Mouse (Mus musculus) ovary, postnatal 36 days (tissue): Measurements from ENCODE around the gene Nodal.

Source experiments
- DNase-seq: peaks from one replicate; pipeline ENCODE4 v3.0.0; 2022; ENCODE audit warnings: low spot score, mixed read lengths

The Nodal gene

DNA sequence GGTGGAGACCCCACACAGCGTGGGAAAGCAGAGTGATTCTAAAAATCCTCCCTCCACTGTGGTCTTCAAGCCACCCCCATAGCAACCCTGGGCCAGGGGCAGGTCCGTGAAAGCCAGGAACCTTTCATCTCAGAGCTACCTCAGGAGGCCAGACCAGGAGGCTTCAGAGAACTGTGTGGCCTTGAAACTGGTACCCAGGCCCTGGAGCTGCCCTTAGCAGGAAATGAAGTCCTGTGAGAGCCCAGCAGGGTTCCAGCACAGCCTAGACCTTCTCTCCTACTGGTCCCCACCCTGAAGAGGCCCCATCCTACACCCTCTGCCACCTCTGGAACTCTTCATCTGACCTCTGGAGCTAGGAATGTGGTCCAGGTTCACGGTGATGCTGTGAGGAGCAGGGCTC lies 19.6 kb upstream of the Nodal start:
- no peak for DNase-seq

- peak; percentile 66 for DNase-seq
These were observed 18.5 kb upstream of the Nodal start for GRCm38 (mm10) chr10:61399156-61399734.

DNA sequence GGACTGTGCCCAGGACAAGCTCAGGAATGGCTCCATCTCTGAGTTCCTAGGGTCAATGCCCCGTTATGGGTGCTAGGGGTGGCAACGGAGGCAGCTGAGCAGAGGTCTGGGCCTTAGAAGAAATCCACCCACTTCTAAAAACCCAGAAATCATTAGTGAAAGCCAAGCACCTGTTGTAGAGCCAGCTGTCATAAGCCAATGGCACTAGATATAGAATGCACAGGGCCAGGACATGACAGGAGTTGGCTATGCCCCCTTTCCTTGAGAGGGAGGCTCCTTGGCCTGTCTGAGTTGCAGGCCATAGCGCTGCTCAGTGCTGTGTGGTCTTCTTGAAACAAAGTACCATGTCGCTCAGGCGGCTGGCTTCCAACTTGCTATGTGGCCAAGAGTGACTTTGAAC lies 17.4 kb upstream of the Nodal start:
- no peak for DNase-seq

- DNase-seq, result no peak
These were observed 15.3 kb upstream of the Nodal start for GRCm38 (mm10) chr10:61402480-61402879.

DNA sequence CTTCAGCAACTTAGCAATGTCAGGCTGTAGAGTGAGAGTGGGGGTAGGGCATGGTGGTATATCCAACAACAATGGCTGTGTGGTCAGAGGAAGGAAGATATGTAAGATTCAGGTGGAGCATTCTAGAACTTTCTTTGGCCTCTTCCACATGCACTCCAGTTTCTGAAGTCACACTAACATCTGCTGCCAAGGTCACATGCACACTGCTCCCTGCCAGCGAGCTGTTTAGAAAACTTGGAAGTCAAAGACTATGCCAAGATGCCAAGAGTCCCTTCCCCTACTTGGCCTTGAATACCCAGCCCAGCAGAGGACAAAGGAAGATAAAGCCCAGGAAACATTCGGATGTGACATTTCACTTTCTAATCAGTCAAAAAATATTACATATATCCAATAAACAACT lies 14.9 kb upstream of the Nodal start:
- no peak for DNase-seq

GRCm38 (mm10) chr10:61405958-61406357 lies 11.8 kb upstream of the Nodal start:
- DNase-seq, result no peak

DNA sequence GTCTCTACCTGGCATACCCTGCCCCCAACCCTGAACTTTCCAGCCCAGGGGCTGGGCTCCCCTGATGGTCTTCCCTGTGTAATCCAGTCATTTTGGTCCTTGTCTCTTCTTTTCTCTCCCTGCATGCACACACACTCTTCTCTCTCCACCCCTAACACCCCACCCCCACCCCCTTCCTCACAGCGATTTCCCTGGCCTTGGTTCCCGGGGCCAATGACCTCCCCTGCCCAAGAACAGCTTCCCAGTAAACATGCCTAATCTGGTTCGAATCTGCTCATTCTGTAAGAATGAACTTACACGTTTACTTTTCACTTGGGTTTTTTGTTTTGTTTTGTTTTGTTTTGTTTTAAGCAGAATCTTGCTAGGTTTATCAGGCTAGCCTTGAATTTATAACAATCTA lies 8.0 kb upstream of the Nodal start:
- DNase-seq, result no peak

DNA sequence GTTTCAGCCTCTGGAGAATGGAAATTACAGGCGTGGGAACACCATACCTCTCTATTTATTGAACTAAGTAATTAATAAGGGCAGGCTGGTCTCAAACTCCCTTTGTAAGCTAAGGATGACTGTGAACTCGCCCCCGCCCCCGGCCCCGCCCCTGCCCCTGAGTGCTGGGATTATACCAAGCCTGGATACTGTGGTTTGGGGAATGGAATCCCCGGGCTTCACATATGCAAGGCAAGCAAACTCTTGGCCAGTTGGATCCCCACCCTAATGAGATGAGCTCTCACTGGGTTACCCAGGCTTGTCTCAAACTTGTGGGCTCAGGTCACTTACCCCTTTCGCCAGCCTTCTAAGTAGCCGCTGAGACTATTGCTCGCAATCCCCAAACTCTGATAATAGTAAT lies 7.6 kb upstream of the Nodal start:
- no peak for DNase-seq

GRCm38 (mm10) chr10:61412910-61413625 lies 4.7 kb upstream of the Nodal start:
- no peak for DNase-seq

DNA sequence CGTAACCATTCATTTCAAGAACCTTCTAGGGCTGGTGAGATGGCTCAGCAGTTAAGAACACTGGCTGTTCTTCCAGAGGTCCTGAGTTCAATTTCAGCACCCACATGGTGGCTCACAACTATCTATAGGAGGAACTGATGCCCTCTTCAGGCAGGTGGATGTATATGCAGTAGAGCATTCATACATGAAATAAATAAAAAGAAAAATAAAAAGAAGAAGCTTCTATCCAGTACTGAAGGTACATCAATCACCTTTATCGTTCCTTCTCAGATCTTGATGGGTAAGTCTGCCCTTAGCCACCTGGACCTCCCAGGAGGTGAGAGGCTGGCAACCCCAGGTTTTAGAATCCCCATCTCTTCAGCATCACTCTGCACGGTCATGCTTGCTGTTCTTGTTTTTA lies 2.5 kb upstream of the Nodal start:
- no peak for DNase-seq

GRCm38 (mm10) chr10:61415890-61416289 lies 1.9 kb upstream of the Nodal start:
- no peak for DNase-seq

- no peak for DNase-seq
These were observed 1.2 kb upstream of the Nodal start for GRCm38 (mm10) chr10:61416561-61416960.

GRCm38 (mm10) chr10:61417046-61417445 lies 726 bp upstream of the Nodal start:
- no peak for DNase-seq

DNA sequence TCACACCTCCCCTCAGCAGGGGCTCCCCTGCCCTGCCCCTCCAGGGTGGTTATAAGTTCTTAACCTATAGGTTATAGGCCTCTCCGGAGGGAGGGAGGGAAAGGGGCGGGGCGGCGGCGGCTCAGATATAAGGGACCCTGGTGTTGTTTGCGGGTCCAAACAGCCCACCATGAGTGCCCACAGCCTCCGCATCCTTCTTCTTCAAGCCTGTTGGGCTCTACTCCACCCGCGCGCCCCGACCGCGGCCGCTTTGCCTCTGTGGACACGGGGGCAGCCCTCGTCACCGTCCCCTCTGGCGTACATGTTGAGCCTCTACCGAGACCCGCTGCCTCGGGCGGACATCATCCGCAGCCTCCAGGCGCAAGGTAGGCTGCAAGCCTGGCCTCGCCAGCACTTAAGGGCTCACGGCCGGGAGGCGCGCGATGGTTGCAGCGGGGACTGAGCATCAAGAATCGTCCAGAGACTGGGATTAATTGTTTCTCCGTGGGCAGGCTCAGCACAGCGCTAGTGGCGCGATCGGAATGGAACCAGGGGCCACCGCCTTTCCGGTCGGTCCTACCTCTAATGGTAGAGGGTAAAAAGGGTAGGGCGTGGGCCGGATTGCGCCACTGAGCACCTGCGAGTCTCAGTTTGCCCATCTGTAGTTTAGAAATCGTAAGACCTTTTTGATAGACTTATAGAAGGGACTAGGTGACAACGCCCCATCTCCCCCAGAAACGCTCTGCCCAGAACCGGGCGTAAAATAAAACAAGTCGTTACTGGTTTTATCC lies 544 bp downstream of the Nodal start:
- no peak for DNase-seq

- no peak for DNase-seq
These were observed 1.4 kb downstream of the Nodal start for GRCm38 (mm10) chr10:61419146-61419545.

- no peak for DNase-seq
These were observed 2.2 kb downstream of the Nodal start for GRCm38 (mm10) chr10:61420011-61420410.

GRCm38 (mm10) chr10:61422861-61423260 lies 5.1 kb downstream of the Nodal start:
- DNase-seq, result no peak

DNA sequence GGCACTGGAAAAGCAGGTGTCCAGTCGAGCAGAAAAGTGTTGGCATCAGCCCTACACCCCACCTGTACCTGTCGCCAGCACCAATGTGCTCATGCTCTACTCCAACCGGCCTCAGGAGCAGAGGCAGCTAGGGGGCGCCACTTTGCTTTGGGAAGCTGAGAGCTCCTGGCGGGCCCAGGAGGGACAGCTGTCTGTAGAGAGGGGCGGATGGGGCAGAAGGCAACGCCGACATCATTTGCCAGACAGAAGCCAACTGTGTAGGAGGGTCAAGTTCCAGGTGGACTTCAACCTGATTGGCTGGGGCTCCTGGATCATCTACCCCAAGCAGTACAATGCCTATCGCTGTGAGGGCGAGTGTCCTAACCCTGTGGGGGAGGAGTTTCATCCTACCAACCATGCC lies 5.5 kb downstream of the Nodal start:
- DNase-seq, result peak; percentile 30

DNA sequence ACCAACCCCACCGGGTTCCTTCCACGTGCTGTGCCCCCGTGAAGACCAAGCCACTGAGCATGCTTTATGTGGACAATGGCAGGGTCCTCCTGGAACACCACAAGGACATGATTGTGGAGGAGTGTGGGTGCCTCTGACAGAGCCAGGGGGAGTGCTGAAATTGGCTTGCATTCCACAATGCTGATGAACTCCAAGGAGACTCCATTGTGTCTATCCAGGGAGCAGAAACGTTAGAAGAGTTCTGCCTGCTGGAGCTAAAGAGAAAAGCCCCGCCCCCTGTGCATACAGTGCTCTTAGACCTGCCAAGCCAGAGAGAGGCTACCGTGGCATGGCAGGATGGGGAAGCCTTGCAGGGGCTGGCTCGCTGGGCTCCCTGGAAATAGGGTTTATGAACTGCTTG lies 6.7 kb downstream of the Nodal start:
- DNase-seq, result peak; percentile 24

DNA sequence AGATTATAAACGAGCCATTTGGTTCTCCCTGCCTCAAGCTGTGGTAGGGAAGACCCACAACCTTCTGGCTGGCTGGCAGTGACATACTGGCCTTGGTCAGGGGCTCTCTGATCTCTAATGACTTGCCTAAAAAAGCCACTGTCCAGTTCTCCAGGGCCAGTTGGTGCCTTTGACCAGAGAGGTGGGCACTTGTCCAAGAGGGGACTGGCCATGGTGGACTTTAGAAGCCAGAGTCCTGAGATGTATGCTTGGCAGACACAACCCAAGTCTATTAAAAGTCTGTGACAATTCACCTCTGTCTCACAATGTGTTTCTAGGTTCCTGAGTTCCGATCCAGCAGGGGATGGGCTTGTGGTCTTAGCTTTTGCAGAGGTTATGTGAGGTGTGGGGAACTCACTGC lies 7.3 kb downstream of the Nodal start:
- DNase-seq, result no peak

- peak; percentile 37 for DNase-seq
These were observed 8.5 kb downstream of the Nodal start for GRCm38 (mm10) chr10:61426251-61426757.

DNA sequence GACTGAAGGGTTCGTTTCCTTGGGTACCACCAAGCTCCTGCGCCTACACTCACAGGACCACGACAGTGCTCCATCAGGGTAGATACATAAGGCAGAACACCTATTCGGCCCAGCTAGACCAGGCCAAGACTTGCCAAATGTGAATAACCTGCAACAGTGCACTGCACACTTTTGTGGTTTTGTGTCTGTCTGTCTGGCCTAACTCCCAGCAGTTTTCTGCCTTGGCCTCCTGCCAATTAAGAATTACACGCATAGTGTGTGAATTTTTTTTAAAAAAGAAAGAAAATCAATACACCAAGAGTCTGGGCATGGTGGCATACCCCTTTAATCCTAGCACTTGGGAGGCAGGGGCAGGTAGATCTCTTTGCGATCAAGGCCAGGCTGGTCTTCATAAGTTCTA lies 10.2 kb downstream of the Nodal start:
- no peak for DNase-seq

GRCm38 (mm10) chr10:61428416-61428815 lies 10.6 kb downstream of the Nodal start:
- DNase-seq, result no peak
